Mouse (Mus musculus) kidney, postnatal 36 days (tissue): Measurements from ENCODE around the gene Mecp2.
A peak's percentile ranks its signal among the peaks of the same experiment; 100 is the strongest.

ENCODE experiments used
- DNase-seq, 2 experiments: peaks; one replicate each; pipeline ENCODE4 v3.0.0; 2021 to 2022; ENCODE audit warnings: mixed read lengths in 2 of 2

Mecp2 gene

DNA sequence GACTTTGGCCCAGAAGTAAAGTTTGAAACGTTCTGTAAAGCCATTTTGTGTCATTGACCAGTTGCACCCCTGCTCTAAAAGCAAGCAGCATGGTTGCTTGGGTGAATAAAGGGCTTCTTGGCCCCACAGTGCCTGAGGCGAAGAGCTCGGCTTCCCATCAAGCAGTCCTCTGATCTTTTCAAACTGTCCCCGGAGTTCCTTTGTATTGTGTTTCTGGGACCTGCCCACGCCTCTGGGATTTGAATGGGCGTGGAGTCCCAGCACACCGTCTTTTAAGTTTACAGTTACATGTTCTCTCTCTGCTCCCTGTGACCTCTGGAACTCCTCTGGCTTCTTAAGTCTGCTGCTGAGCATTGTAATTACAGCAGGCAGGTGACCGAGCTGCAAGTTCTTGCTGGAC lies 127.1 kb downstream of the Mecp2 start:
- no peak for DNase-seq

DNA sequence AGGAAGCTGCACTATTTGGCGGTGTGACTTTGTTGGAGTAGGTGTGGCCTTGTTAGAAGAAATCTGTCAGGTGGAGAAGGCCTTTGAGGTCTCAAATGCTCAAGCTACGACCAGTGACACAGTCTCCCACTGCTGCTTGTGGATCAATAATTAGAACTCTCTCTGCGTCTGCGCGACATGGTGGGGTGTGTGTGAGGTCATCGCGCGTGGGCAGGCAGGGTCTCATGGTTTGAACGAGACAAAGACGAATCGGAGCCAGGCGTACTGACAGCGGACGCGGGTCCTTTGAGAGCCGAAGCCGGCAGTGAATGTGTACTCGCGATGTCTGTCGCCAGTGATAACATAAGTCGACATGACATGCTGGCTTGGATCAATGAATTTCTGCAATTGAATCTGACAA lies 128.8 kb downstream of the Mecp2 start:
- DNase-seq = no peak

DNA sequence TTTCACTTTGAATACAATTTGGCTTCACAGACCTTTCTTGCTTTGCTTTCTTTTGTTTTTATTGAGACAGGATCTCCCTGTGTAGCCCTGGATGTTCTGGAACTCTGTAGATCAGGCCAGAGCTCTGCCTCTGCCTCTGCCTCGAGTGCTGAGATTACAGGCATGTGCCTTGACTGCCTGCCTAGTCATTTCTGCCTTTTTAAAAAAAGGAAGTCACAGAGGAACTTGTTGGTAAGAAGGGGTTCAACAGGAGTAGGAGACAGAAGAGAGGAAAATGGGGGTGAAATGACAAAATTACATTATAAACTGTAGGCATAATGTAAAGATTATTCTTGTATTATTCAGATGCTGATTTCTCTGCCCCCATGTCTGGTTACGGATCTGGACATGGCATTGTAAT lies 131.5 kb downstream of the Mecp2 start:
- DNase-seq = no peak

DNA sequence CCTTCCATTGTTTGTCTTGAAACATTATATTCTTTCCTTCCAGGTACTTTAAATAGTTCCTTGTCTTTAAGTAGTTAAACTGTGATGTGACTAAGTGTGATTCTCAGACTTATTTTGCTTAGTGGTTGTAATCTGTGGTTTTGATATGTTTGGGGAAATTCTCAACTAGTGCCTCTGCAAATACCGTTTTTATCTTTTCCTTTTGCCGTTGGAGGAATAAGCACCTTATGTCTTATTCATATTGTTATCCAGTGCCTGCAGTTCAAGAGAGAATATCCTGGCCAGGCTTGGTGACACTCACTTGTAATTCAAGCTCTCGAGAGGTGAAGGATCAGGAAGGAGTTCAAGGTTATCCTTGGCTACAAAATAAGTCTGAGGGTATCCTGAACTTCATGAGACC lies 134.1 kb downstream of the Mecp2 start:
- DNase-seq = no peak

DNA sequence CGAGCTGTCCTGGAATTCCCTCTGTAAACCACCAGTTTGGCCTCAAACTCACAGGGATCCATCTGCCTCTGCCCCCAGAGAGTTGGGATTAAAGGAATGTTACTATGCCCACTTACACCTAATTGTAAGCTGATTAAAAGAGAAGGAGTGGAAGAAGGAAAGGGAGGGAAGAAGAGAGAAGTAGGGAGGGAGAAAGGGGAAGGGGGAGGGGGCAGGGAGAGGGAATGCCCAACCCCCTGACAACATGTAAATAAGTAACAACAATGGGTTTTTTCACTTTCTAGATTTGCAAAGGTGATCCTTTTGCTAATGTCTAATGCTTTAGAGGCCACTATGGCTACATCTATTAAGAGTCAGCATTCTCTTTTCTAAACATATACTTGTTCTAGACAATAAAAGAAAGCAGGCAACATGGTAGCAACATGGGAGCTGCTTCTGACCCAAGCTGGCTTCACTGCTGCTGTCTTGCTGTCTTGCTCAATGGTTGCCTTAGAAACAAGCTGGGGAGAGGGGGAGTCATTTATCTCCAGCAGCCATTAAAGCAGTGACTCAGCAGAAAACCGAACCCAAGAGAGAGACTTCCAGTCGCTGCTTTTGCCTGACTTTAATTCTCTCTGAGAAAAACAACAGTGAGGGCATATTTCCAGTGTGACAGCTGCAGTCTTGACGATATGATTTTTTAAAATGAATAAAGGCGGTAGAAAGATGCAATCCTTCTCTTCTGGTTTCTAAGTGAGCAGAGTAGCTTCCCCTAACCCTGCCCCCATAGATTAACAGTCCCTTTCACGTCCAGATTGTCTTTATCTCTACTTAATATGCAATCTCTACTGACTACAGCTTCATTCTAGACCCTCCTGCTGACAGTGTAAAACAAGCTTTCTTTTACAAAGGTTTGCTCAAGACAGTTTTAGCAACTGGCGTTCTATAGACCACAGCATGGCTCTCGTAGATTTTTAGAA lies 136.0 kb downstream of the Mecp2 start:
- DNase-seq = peak; percentile 11 to 39

DNA sequence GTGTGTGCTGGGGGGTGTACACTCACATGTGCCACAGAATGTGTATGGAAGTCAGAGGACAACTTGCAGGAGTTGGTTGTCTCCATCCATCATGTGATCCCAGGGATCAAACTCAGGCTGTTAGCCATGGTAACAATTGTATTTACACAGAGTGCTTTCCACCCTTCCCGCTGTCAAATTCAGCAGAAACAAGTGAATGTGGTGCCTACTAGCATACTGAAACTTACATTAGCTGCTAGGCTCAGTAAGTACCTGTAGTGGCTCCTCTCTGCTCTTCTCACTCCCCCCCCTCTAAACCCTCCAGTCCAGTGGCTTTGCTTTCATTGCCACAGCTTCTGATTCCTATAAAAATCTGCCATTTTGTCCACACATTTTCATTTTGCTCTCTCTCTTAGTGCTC lies 157.4 kb downstream of the Mecp2 start:
- no peak for DNase-seq
